Mouse (Mus musculus) liver, postnatal 0 days (tissue): Measurements from ENCODE around the gene Rbfox2. TPM values are rescaled to one million over a fixed set of nuclear protein-coding genes. Genes with fewer than 3 reads are reported as not detected.

ENCODE experiments used
- ATAC-seq: fragments of 200-750 bp; cut with Nextera tagmentation; 2 replicates; pipeline ENCODE4 v1.8.0; 2017; ENCODE audit warnings: mild to moderate bottlenecking, moderate library complexity
- DNase-seq: peaks from one replicate; pipeline ENCODE4 v3.0.0-alpha.2; 2016
- H3K27ac ChIP-seq: fragments of 300-500 bp; sonication (generic); 2 replicates; pipeline ENCODE4 v1.5.1; 2014; ENCODE audit warnings: antibody characterized with exemption, moderate library complexity, mild to moderate bottlenecking, low read depth
- H3K27me3 ChIP-seq: fragments of 300-500 bp; sonication (generic); 2 replicates; pipeline ENCODE4 v1.6.1; 2014; ENCODE audit warnings: low read length, control low read depth, mixed read lengths; ENCODE audit not compliant: insufficient read depth
- H3K36me3 ChIP-seq: fragments of 300-500 bp; sonication (generic); replicated peaks from 2 replicates; pipeline ENCODE4 v1.6.1; 2014; ENCODE audit warnings: mild to moderate bottlenecking, control low read depth, low read length, moderate library complexity, mixed read lengths; ENCODE audit not compliant: insufficient read depth
- H3K4me1 ChIP-seq: fragments of 300-500 bp; sonication (generic); 2 replicates; pipeline ENCODE4 v1.6.1; 2014; ENCODE audit warnings: antibody characterized with exemption, mild to moderate bottlenecking, control low read depth; ENCODE audit not compliant: insufficient read depth
- H3K4me2 ChIP-seq: fragments of 300-500 bp; sonication (generic); 2 replicates; pipeline ENCODE4 v1.6.1; 2014; ENCODE audit warnings: low read depth, mild to moderate bottlenecking, low read length, moderate library complexity, mixed read lengths
- H3K4me3 ChIP-seq: fragments of 300-500 bp; sonication (generic); 2 replicates; pipeline ENCODE4 v1.5.1; 2014; ENCODE audit warnings: low read depth, low read length
- H3K9ac ChIP-seq: fragments of 300-500 bp; sonication (generic); replicated peaks from 2 replicates; pipeline ENCODE4 v1.6.1; 2014; ENCODE audit warnings: mild to moderate bottlenecking, moderate library complexity
- H3K9me3 ChIP-seq: fragments of 300-500 bp; sonication (generic); 2 replicates; pipeline ENCODE4 v1.6.1; 2016; ENCODE audit warnings: mild to moderate bottlenecking, control low read depth, low read length, mixed read lengths
- CTCF ChIP-seq: sonication (generic); IDR thresholded peaks from 2 replicates; pipeline ENCODE4 v1.5.1; 2016; ENCODE audit warnings: antibody characterized with exemption, low read depth
- EP300 ChIP-seq: IDR thresholded peaks from 2 replicates; pipeline ENCODE4 v1.6.1; 2016; ENCODE audit warnings: antibody characterized with exemption, low read depth, mild to moderate bottlenecking
- WGBS: fragments of 180-500 bp; shearing (Covaris S2); extraction: QIAGEN DNeasy Blood & Tissue Kit; methylation state at CpG from one replicate; pipeline ENCODE4 v1.1.7; 2014; ENCODE audit not compliant: insufficient replicate concordance; 5-methylcytosine and 5-hydroxymethylcytosine counted together
- polyA plus RNA-seq: library from polyadenylated mRNA; unstranded; fragments of >200 nt; fragmentation: Nextera tagmentation; extraction: Ambion mirVana; gene quantifications from 2 replicates; pipeline ENCODE4 v1.2.1, GENCODE M21; 2015

Gene Rbfox2
- polyA plus RNA-seq, 1 experiment from 2014 or later = 6.9 TPM

DNA sequence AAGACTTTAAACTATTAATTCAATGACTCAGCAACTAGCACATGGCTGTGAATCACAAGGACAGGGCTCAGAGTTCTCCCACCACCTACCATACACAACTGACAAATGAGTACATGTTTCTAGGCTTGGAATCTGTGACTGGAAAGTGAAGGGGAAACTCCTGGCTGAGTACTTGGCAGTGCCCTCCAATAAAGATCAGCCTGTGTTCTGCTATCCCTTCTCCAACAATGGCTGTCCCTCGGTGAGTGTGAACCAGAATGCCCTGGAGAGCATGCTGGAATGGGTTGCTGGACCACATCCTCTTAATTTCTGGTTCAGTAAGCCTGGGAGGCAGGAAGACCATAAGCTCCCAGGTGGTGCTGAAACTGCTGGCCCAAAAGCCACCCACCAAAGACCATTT lies 87.2 kb downstream of the Rbfox2 start:
- Histone ChIP-seq H3K9ac (no peak overlapping the region), H3K4me2 (no peak overlapping the region), H3K9me3 (no peaks in the 10 kb centered on the region), H3K4me3 (no peak overlapping the region), H3K27ac (peak overlapping the region; percentile 44; the same call in 1 of the 2 replicates), H3K27me3 (no peaks in the 10 kb centered on the region), H3K36me3 (no peaks in the 10 kb centered on the region), H3K4me1 (peaks cover 4% of the 10 kb centered on the region; the same call in 1 of the 2 replicates)
- DNase-seq = no peak
- TF ChIP-seq CTCF = no peak
- no peak for TF ChIP-seq EP300
- ATAC-seq = no peak
- WGBS = 57% methylated on average over 1 of the region's 1 CpGs

DNA sequence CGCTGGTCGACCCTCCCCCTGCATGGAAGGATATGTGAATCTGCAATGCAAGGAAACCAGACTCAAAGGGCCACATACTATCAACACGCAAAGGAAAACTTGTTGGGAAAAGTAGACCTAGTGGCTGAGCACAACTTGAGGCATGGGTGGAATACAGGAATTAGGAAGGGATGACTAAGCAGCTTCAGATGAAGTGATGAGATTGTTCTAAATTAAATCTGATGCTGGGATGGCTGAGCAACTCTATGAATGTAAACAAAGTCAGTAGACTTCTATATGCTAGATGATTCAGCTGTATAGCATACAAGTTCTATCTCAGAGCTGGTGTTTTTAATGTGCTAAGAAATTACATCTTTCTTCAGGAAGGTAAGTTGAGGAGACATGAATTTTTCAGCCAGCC lies 88.8 kb downstream of the Rbfox2 start:
- Histone ChIP-seq H3K27me3 (no peaks in the 10 kb centered on the region), H3K36me3 (no peaks in the 10 kb centered on the region), H3K4me2 (no peak overlapping the region), H3K4me3 (no peak overlapping the region), H3K27ac (no peak overlapping the region), H3K9ac (no peak overlapping the region), H3K4me1 (peaks cover 4% of the 10 kb centered on the region; the same call in 1 of the 2 replicates), H3K9me3 (no peaks in the 10 kb centered on the region)
- no peak for ATAC-seq
- TF ChIP-seq CTCF (no peak), EP300 (no peak)
- WGBS = 76% methylated on average over 3 of the region's 3 CpGs
- DNase-seq = no peak

DNA sequence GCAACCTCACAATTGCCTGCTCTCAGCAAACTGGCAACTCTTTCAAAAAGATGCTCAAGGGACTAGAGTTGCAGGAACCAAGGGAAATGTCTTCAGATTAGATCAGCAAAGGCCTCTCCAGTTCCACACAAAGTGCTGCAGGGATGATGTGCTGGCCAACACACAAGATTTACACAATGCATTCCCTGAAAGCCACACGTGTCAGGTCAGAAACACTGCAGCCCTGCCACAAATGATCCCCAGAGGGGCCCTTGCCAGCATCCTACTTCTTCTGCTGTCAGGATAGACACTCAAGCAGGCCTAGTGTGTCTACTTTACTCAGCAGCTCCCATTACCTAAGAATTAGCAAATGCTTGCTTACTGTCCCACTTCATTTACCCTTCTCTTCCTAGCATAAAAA lies 89.3 kb downstream of the Rbfox2 start:
- H3K9me3 ChIP-seq = no peaks in the 10 kb centered on the region
- no peak overlapping the region for H3K9ac ChIP-seq
- H3K4me3 ChIP-seq = no peak overlapping the region
- DNase-seq (no peak), ATAC-seq (no peak)
- H3K4me1 ChIP-seq = peaks cover 4% of the 10 kb centered on the region; the same call in 1 of the 2 replicates
- 68% methylated on average over 1 of the region's 1 CpGs for WGBS
- H3K36me3 ChIP-seq = no peaks in the 10 kb centered on the region
- H3K27ac ChIP-seq = no peak overlapping the region
- H3K4me2 ChIP-seq = no peak overlapping the region
- H3K27me3 ChIP-seq = no peaks in the 10 kb centered on the region
- TF ChIP-seq EP300 = no peak

DNA sequence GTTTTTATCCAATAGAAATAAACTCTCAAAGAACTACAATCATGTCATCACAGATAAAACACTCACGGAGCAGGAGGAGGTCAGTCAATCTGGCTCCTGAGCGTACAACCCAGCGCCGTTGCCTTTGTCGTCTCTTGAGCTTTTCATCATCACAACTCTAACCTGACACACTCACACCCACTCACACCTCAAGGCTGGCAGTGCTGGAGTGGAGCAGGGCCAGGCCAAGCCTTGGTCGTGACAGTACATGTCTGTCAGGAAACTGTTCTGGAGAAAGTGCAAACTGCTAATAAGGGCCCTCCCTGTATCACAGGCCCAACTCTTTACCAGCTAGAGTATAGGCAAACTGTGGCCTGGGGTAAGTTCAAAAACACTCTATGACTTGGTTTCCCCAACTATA lies 90.1 kb downstream of the Rbfox2 start:
- Histone ChIP-seq H3K4me2 (no peak overlapping the region), H3K27me3 (no peaks in the 10 kb centered on the region), H3K9ac (no peak overlapping the region), H3K27ac (no peak overlapping the region), H3K4me3 (no peak overlapping the region), H3K36me3 (no peaks in the 10 kb centered on the region), H3K9me3 (no peaks in the 10 kb centered on the region), H3K4me1 (peaks cover 4% of the 10 kb centered on the region; the same call in 1 of the 2 replicates)
- DNase-seq = no peak
- TF ChIP-seq EP300 = no peak
- no peak for TF ChIP-seq CTCF
- 75% methylated on average over 6 of the region's 6 CpGs for WGBS
- no peak for ATAC-seq

DNA sequence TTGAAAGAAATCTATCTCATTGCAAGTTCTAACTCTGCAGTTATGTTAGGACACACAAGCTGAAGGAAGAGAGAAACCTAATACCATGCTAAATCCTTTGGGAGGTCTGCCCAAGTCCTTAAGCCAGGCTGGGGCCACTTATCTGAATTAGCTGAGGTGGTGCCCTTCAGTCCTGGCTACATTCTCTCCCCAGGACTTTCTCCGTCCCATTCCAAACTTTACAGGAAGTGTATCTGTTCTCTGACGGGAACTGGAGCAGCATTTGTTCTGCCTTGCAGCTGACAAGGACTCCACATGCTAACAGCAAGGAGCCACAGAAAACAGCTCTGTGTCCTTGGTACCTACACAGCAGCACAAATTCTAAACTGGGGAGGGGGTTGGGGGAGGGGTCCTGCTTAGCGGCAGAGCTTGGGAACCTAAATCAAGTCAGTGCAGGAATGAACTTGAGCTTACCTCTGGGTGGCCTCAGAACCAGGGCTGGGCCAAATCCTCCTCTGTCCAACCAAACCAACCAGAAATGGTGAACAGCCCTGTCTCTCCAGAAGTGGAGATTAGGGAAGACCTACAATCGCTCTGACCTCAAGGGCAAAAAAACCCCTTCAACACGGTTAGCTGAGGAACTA lies 91.5 kb downstream of the Rbfox2 start:
- Histone ChIP-seq H3K27ac (0 out of 2 replicates have a peak overlapping the region, but pooled peaks have one; percentile 4), H3K4me3 (no peak overlapping the region), H3K27me3 (no peaks in the 10 kb centered on the region), H3K4me1 (peaks cover 2% of the 10 kb centered on the region; the same call in 1 of the 2 replicates), H3K4me2 (no peak overlapping the region), H3K9ac (no peak overlapping the region), H3K36me3 (no peaks in the 10 kb centered on the region), H3K9me3 (no peaks in the 10 kb centered on the region)
- no peak for TF ChIP-seq EP300
- TF ChIP-seq CTCF = no peak
- ATAC-seq (no peak), DNase-seq (no peak)
- 37% methylated on average over 5 of the region's 5 CpGs for WGBS

DNA sequence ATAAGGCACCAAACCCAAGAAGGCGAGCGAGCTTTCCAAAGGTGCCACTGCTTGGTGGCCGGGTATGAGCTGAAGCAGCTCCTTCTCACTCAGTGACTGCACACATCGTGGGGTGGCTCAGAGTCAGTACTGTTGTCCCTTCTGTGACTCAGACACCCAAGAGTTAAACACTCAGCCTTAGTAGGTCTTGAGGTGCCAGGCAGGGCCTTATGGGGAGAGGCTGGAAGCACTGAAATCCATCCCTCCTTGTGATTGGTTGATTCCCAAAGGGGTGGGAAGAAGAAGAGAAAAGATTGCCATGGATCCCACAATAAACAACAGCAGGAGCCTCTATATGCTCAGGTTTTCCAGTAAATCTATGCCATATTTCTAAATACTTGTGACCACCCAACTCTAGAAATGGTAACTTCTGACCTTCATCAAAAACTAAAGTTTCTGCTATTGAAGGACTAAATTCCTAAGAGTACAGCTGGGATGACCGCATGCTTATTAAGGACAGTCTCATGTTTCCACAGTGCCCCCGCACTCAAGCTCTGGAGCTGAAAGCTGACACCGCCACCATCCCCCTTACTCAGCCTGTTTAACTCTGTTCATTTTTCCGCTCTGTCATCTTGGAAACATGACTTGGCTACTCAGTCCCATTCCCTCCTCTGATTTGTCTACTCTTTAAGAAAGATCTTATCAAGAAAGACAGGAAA lies 92.2 kb downstream of the Rbfox2 start:
- no peaks in the 10 kb centered on the region; the same call in 1 of the 2 replicates for H3K4me1 ChIP-seq
- H3K9ac ChIP-seq = no peak overlapping the region
- no peaks in the 10 kb centered on the region for H3K36me3 ChIP-seq
- WGBS = 67% methylated on average over 8 of the region's 8 CpGs
- ATAC-seq (no peak), DNase-seq (no peak)
- H3K27me3 ChIP-seq = no peaks in the 10 kb centered on the region
- no peak overlapping the region for H3K4me2 ChIP-seq
- H3K4me3 ChIP-seq = no peak overlapping the region
- no peak overlapping the region for H3K27ac ChIP-seq
- no peaks in the 10 kb centered on the region for H3K9me3 ChIP-seq
- TF ChIP-seq CTCF (no peak), EP300 (no peak)
